Mouse (Mus musculus) cerebellum, postnatal 36 days (tissue): ENCODE data around the gene Adra2c.

Experiments used
- DNase-seq, 2 experiments: peaks; one replicate each; pipeline ENCODE4 v3.0.0; 2021 to 2022; ENCODE audit warnings: mixed read lengths in 2 of 2

Gene Adra2c

GRCm38 (mm10) chr5:35278019-35278418 lies at the start of gene Adra2c:
TSS of gene Adra2c (plus strand) at chr5:35278319.
- DNase-seq: no peak

GRCm38 (mm10) chr5:35233142-35233541 lies 45.0 kb upstream of the Adra2c start:
- DNase-seq: no peak

DNA sequence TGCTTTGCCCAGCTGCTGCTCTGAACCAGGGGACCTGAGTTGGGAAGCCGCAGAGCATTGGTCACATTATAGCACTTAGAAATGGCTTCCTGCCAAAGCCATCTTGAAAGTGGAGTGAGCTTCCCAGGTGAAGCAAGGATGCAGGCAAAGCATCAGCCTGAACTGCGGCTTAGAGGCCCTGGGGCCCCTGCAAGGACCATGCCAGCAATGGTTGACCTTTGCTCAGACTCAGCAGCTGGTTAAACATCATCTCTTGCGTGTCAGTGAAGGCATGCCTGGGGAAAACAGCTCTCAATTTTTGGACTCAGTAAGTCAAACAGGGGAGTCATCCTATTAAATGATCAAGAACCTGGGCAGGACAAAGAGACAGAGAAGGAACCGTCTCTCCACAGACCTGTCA lies 40.4 kb upstream of the Adra2c start:
- no peak for DNase-seq

- DNase-seq: peak; percentile 49 to 50
These were observed 39.5 kb upstream of the Adra2c start for GRCm38 (mm10) chr5:35238627-35239026.

- DNase-seq: no peak
These were observed 36.6 kb upstream of the Adra2c start for GRCm38 (mm10) chr5:35241556-35241955.

GRCm38 (mm10) chr5:35244204-35244603 lies 33.9 kb upstream of the Adra2c start:
- DNase-seq: no peak

DNA sequence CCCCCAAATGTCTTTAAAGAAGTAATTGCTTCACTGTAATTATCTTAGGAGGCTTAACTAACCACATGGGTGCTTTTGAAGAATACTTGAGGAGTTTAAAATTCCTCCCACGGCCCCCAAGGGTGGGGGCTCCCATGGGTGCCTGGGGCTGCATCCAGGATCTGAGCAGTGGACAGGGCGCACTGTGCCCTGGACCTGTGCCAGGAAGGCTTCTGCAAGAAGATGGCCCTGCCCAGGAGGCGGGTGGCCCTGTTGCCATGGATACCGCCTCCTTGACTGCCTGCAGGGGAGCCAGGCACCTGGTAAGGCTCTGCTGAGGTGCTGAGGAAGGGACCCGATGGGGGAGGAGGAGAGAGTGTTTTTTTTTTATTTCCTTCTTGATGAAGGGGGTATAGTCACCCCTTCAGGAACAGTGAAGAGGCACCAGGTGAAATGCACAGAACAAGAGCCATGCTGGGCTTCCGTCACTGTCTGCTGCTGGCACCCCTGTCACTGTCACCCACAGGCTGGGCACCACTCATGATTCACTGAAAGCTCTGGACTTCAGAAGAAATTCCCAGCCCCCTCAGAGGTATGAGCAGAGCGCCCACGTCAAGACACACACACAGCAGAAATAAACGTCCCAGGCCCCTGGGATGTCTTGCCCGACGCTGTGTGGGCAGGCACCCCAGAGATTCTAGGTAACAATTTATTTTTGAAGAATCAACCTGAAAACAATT lies 32.4 kb upstream of the Adra2c start:
- peak in 1 of 2 experiments; percentile 18 for DNase-seq

GRCm38 (mm10) chr5:35254964-35255716 lies 23.0 kb upstream of the Adra2c start:
- no peak for DNase-seq

DNA sequence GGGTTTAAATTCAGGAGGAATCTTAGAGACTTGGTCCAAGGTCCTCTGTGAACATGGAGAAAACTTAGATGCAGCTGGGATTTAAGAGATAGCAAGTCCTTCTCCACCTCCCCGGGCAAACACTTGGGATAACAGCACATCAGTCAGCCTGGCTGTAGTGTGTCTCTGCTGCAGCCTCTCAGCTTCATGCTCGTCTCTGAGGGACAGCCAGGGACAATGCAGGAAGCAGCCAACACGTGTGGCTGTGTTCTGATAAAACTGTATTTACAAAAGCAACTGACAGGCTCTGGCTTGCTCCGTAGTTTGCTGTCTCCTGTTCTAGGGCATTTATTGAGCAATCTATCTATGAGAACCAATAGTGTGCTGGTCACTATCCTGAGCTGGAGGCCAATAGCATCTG lies 14.4 kb upstream of the Adra2c start:
- no peak for DNase-seq

GRCm38 (mm10) chr5:35267486-35267885 lies 10.6 kb upstream of the Adra2c start:
- DNase-seq: no peak

GRCm38 (mm10) chr5:35275356-35275755 lies 2.8 kb upstream of the Adra2c start:
- no peak for DNase-seq

DNA sequence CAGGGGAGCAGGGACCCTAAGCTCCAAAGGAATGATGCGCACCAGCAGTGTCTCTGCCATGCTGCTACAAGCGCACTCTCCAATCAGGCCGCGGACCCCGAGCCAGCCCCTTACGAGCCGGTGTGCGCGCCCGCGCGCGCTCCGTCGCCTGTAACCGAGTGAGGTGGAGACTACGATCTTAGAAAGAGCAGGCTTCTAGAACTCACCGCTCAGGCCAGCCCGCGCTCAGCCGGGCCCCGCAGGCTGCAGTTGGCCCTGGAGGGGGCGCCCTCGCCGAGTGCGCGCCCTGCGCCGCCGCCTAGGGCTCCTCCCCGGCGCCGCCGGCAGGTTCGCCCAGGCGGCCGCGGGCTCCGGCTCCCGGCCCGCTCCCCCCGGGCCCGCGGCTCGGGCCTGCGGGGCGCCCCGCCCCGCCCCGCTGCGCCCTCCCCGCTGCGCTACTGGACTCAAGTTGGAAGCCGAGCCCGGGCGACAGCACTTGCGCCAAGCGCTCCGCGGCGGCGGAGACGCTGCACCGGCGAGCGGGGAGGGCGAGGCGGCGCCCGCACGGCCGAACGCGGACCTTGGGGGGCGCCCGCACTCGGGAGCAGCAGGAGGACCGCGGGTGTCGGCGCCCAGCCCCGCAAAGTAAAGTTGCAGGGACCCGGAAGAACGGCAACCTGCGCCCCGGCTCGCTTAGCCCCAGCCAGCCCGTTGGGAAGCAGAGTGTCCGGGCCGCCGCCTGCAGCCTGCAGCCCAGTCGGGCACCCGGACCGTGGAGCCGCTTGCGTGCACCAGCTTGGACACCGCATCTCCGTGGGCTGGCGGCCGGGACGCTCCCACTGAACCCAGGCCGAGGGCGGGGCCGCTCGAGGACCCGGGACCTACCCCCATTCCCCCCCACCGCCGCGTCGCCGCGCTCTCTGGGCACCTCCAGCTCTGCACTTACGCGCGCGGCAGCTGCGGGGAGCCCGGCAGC lies 899 bp downstream of the Adra2c start:
- peak; percentile 80 to 86 for DNase-seq

DNA sequence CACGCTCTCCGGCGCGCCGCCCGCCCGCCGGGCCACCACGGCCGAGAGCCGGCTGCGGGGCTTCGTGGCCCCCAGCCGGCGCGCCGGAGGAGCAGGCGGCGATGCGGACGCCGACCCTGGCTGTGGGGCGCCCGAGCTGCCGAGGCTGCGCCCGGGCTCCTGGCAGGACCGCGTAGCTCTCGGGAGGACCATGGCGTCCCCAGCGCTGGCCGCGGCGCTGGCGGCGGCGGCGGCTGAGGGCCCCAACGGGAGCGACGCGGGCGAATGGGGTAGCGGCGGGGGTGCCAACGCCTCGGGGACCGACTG lies 1.5 kb downstream of the Adra2c start:
- DNase-seq: peak in 1 of 2 experiments; percentile 34

GRCm38 (mm10) chr5:35280002-35280782 lies 2.1 kb downstream of the Adra2c start:
- peak; percentile 54 for DNase-seq

DNA sequence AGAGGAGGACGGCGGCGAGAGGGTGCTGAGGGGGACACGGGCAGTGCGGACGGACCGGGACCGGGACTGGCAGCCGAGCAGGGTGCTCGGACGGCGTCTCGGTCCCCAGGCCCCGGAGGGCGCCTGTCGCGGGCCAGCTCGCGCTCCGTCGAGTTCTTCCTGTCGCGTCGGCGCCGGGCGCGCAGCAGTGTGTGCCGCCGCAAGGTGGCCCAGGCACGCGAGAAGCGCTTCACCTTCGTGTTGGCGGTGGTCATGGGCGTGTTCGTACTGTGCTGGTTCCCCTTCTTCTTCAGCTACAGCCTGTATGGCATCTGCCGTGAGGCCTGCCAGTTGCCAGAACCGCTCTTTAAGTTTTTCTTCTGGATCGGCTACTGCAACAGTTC lies 2.7 kb downstream of the Adra2c start:
- peak; percentile 17 to 28 for DNase-seq

- DNase-seq: no peak
These were observed 7.2 kb downstream of the Adra2c start for GRCm38 (mm10) chr5:35285281-35285680.

DNA sequence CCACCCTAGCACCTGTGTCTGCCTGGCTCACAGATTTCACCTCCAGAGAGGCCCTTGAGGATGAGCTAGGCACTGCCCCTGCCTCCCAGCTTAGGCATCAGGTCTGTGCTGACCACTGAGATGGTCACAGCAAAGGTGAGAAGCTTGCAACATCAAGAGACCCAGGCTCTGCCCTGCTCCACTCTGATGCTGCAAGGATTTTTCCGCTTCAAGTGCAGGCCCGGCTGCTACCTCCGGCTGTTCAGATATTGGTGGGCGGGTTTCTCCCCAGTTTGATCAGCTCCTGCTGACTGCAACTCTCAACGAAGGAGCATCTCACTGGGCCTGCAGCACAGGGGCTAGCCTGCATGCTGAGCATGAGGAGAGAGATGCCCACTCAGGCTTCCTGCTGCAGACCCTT lies 8.1 kb downstream of the Adra2c start:
- no peak for DNase-seq

GRCm38 (mm10) chr5:35299621-35300020 lies 21.5 kb downstream of the Adra2c start:
- no peak for DNase-seq

DNA sequence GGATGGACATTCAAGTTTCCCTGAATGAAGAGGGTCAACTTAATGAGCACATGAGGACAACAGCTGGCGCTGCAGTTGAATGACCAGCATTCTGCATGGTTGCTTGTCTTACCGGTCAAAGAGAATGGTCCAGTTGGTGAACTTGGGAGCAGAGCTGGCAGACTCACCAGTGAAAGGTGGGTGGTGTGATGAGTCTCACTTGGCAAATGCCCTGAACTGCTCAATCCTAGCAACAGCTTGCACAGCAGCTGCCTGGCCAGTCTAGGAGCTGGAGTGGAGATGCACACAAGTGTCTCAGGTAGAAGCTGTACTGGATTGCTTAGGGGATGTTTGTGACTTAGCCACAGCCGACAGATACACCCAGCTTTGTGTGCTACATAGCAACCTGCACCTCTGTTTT lies 26.1 kb downstream of the Adra2c start:
- peak in 1 of 2 experiments; percentile 16 for DNase-seq

DNA sequence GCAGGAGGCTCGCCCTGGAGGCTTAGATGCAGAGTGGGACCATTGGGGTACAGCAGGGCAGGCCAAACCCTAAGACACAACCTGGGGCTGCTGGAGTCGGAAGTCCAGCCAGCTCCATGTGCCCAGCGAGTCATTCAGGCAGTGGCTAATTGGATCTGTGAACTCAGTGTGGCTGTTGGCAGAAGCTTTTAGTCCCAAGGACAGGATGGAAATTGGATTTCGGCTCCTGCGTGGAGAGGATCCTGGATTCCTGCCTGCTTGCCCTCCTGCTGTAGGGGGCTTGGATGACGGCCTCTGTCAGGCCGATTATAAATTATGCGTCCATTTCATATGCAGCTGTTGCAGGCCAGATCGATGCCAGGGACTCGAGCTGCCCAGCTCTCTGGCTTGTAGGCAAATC lies 27.2 kb downstream of the Adra2c start:
- DNase-seq: peak; percentile 82 to 84

DNA sequence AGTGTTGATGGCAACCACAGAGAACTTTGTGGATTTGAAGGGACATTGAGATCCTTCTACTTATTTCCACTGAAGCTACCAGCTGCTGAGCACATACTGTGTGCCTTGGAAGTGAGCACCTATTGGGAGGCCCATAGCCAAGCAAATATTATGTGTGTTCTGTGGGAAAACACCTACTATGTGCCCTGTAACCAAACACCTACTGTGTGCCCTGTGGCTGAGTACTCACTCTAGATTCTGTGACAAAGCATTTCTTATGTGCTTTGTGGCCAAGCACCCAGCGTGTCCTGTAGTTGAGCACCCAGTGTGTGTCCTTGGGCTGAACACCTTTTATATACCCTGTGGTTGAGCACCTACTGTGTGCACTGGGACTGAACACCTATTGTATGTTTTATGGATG lies 28.6 kb downstream of the Adra2c start:
- no peak for DNase-seq

DNA sequence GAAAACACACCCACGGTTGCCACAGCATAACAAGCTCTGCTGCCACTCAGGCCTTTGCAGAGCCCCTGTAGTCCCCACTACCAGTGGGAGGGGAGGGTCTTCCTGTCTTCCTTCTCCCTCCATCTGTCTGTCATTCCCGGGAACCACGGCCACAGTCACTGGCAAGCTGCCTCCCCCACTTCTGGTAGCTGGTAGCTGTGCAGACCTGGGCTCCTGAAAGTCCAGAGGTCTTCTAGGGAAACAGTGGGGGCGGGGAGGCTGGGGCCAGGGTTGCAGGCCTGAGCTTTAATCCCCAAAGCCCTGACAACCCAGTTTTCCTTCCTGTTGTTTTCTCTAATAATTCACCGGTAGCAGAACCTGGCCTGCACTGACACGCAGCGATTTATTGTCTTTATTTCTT lies 31.7 kb downstream of the Adra2c start:
- DNase-seq: no peak
